Mouse (Mus musculus) lung, adult 2 months (tissue): Measurements from ENCODE around the gene Cacna1f.

ENCODE experiments used
- CTCF ChIP-seq: fragments of 200-500 bp; IDR thresholded peaks from 2 replicates; pipeline ENCODE4 v1.5.1; 2011; ENCODE audit warnings: mild to moderate bottlenecking, low read length, control low read depth; ENCODE audit not compliant: insufficient read depth
- POLR2A ChIP-seq: fragments of 200-500 bp; IDR thresholded peaks from 2 replicates; pipeline ENCODE4 v1.6.1; 2011; ENCODE audit warnings: low read depth, mild to moderate bottlenecking, control low read depth, low read length, borderline replicate concordance; ENCODE audit errors: extremely low read depth

DNA sequence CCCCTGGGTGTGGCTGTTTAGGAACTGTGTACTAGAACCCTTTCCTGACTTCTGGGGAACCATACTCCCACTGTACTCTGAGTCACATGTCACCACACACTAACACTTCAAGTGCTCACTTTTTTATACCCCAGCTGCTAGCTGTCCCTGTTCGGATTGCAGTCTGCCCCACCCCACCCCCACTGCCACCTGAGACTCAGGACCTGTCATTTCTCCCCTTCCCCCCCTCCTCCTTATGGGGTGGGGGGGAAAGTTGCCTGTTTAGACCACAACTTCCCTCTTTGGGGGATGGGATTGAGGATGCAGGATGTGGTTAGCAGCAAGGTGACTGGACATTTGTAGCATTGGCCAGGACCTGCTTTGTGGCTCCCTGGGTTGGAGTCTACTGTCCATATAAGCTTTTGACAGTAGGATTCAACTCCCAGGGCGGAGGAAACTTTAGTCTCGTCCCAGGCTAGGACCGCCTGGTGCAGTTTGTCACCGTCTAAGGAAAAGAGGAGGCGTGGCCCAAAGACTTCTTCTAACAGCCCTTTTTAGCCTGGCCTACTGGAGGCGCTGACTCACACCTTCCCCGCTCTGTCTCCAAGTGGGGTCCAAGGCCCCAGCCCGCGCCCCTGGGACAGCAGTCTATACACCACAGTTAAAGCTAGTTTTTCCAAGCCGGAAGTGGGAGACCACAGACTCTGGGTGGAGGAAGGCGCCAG, 66.8 kb downstream of the Cacna1f start:
- TF ChIP-seq CTCF (no peak), POLR2A (no peak)
